Mouse (Mus musculus): ENCODE data around the gene Tmeff1. TPM values are rescaled to one million over a fixed set of nuclear protein-coding genes. Genes with fewer than 3 reads are reported as not detected.

Tmeff1 gene
- polyA plus RNA-seq, 1 experiment: 0.58 TPM

DNA sequence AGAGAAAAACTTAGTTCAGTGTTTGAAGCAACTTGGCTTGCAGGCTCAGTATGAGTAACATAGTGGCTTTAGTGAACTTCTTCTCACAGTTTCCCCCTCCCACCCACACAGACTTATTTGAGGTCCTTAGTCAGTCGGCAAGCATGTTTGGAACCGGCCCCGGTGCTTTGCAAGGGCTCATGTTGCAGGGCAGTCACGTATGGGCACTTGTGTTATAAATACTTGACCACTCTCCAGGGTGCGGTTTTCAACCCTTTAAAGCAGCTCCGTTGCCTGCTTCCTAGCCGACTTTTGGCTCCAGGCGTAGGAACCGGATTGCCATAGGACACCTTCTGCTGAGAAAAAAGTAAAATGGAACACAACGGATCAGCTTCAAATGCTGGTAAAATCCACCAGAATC is 78.3 kb downstream of the Tmeff1 start, which contains the start of gene Cavin4:
Gene Cavin4 (plus strand): TSS at position 244 of the 400 bp plus-strand sequence.
- 92% methylated on average over 10 of the region's 10 CpGs for whole genome bisulfite sequencing
- Histone ChIP-seq H3K36me3 (ENCODE audit: control insufficient read depth, insufficient read depth, low read length) (no peaks in the 10 kb centered on the region), H3K4me1 (ENCODE audit: control insufficient read depth, insufficient read depth, insufficient read length) (no peaks in the 10 kb centered on the region), H3K27me3 (ENCODE audit: control insufficient read depth, insufficient read depth, low read length) (no peaks in the 10 kb centered on the region), H3K27ac (ENCODE audit: insufficient read depth, low read length) (no peak within 1 kb of the TSS), H3K4me3 (ENCODE audit: extremely low read depth, insufficient read depth, insufficient read length) (no peak within 1 kb of the TSS)
- TF ChIP-seq CTCF (IDR thresholded peaks at IDR 0.05; ENCODE audit: extremely low read depth, insufficient read depth, insufficient read length, insufficient replicate concordance) (no peak), POLR2A (IDR thresholded peaks at IDR 0.05; ENCODE audit: low read depth, low read length) (no peak)
- DNase-seq (ENCODE audit: low read depth in 1 of 2, low spot score in 2 of 2): no peak

DNA sequence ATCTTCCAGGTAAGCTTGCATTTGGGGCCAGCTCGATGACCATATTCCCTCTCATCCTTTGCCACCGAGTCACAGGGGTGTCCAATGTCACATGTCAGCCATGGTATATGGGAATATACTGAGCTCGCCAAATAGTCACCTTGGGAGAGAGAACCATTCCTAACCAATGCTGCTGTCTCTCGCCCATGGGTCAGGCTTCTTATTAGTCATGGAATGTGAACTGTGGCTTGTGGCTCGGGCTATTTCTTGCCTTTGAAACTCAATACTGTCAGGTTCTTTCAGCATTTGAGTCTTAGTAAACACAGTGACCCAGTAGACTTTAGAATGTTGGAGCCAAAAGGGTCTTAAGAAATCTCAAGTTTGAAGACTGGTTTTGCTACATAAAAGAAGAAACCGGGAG is 79.0 kb downstream of the Tmeff1 start:
- H3K4me1 ChIP-seq (ENCODE audit: control insufficient read depth, insufficient read depth, insufficient read length): no peaks in the 10 kb centered on the region
- H3K27me3 ChIP-seq (ENCODE audit: control insufficient read depth, insufficient read depth, low read length): no peaks in the 10 kb centered on the region
- no peak overlapping the region for H3K4me3 ChIP-seq (ENCODE audit: extremely low read depth, insufficient read depth, insufficient read length)
- TF ChIP-seq POLR2A (IDR thresholded peaks at IDR 0.05; ENCODE audit: low read depth, low read length): no peak
- TF ChIP-seq CTCF (IDR thresholded peaks at IDR 0.05; ENCODE audit: extremely low read depth, insufficient read depth, insufficient read length, insufficient replicate concordance): no peak
- H3K36me3 ChIP-seq (ENCODE audit: control insufficient read depth, insufficient read depth, low read length): no peaks in the 10 kb centered on the region
- H3K27ac ChIP-seq (ENCODE audit: insufficient read depth, low read length): no peak overlapping the region
- 87% methylated on average over 6 of the region's 6 CpGs for WGBS
- no peak for DNase-seq (ENCODE audit: low read depth in 1 of 2, low spot score in 2 of 2)

DNA sequence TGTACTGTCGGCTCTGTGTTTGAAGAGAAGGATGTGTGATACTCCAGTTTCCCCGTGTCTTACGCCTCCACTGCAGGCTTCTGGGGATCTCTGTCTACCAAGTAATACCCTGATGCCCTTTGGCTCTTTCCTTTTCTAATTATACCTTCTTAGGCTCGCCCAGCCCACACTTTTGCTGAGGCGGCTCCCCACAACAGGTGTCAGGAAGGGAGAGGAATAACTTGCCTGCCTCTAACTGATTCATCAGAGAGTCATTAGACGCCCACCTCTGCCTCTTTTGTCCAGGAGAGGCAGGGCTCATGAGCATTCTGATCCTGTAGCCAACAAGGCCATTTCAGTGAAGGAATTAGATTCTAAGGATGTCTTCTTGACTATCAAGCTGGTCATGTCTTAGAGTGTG is 82.3 kb downstream of the Tmeff1 start:
- Histone ChIP-seq H3K4me3 (ENCODE audit: extremely low read depth, insufficient read depth, insufficient read length) (no peak overlapping the region), H3K4me1 (ENCODE audit: control insufficient read depth, insufficient read depth, insufficient read length) (no peaks in the 10 kb centered on the region), H3K27ac (ENCODE audit: insufficient read depth, low read length) (no peak overlapping the region), H3K27me3 (ENCODE audit: control insufficient read depth, insufficient read depth, low read length) (no peaks in the 10 kb centered on the region), H3K36me3 (ENCODE audit: control insufficient read depth, insufficient read depth, low read length) (no peaks in the 10 kb centered on the region)
- 88% methylated on average over 6 of the region's 6 CpGs for WGBS
- TF ChIP-seq CTCF (IDR thresholded peaks at IDR 0.05; ENCODE audit: extremely low read depth, insufficient read depth, insufficient read length, insufficient replicate concordance): no peak
- no peak for DNase-seq (ENCODE audit: low read depth in 1 of 2, low spot score in 2 of 2)

DNA sequence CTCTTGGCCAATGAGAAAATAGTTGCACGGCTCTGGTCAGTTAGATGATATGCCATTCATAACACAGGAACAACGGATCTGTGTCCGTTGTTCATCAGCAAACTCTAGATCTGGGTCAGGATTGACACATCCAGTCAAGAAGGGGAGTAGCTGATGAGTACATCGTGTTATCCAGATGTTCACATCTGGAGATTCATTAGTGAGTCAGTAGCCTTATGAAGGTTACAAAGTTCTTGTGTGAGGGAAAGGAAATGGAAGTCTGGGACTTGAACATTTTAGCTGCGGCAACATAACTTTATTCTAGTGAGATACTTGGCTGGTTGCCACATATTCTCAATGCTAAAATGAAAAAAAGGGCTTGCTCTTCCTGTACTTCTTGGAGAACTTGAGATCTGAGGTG is 87.9 kb downstream of the Tmeff1 start:
- Histone ChIP-seq H3K4me3 (ENCODE audit: extremely low read depth, insufficient read depth, insufficient read length) (no peak overlapping the region), H3K36me3 (ENCODE audit: control insufficient read depth, insufficient read depth, low read length) (no peaks in the 10 kb centered on the region), H3K4me1 (ENCODE audit: control insufficient read depth, insufficient read depth, insufficient read length) (no peaks in the 10 kb centered on the region), H3K27me3 (ENCODE audit: control insufficient read depth, insufficient read depth, low read length) (no peaks in the 10 kb centered on the region), H3K27ac (ENCODE audit: insufficient read depth, low read length) (no peak overlapping the region)
- WGBS: 79% methylated on average over 5 of the region's 5 CpGs
- no peak for TF ChIP-seq CTCF (IDR thresholded peaks at IDR 0.05; ENCODE audit: extremely low read depth, insufficient read depth, insufficient read length, insufficient replicate concordance)
- TF ChIP-seq POLR2A (IDR thresholded peaks at IDR 0.05; ENCODE audit: low read depth, low read length): no peak
- no peak for DNase-seq (ENCODE audit: low read depth in 1 of 2, low spot score in 2 of 2)

DNA sequence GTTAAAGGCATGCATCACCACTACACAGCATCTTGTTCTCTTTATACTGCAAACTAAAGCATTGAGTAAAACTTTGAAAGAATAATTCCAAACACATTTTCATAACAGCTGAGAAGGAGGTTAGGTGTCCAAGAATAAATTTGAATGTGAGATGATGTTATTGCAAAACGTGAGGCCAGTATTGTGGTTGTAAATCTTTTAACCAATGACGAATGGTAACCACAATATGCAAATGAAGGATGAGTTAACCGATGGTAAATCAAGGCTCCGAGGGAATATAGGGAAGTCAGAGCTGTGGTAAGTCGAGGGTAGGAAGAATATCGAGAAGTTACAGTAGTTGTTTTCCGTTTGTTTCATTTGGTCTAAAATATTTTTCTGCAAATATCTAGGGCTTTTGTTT is 89.4 kb downstream of the Tmeff1 start:
- Histone ChIP-seq H3K27ac (ENCODE audit: insufficient read depth, low read length) (no peak overlapping the region), H3K4me1 (ENCODE audit: control insufficient read depth, insufficient read depth, insufficient read length) (no peaks in the 10 kb centered on the region), H3K4me3 (ENCODE audit: extremely low read depth, insufficient read depth, insufficient read length) (no peak overlapping the region), H3K36me3 (ENCODE audit: control insufficient read depth, insufficient read depth, low read length) (no peaks in the 10 kb centered on the region), H3K27me3 (ENCODE audit: control insufficient read depth, insufficient read depth, low read length) (no peaks in the 10 kb centered on the region)
- WGBS: 19% methylated on average over 7 of the region's 7 CpGs
- DNase-seq (ENCODE audit: low read depth in 1 of 2, low spot score in 2 of 2): no peak
- TF ChIP-seq POLR2A (IDR thresholded peaks at IDR 0.05; ENCODE audit: low read depth, low read length) (no peak), CTCF (IDR thresholded peaks at IDR 0.05; ENCODE audit: extremely low read depth, insufficient read depth, insufficient read length, insufficient replicate concordance) (no peak)

DNA sequence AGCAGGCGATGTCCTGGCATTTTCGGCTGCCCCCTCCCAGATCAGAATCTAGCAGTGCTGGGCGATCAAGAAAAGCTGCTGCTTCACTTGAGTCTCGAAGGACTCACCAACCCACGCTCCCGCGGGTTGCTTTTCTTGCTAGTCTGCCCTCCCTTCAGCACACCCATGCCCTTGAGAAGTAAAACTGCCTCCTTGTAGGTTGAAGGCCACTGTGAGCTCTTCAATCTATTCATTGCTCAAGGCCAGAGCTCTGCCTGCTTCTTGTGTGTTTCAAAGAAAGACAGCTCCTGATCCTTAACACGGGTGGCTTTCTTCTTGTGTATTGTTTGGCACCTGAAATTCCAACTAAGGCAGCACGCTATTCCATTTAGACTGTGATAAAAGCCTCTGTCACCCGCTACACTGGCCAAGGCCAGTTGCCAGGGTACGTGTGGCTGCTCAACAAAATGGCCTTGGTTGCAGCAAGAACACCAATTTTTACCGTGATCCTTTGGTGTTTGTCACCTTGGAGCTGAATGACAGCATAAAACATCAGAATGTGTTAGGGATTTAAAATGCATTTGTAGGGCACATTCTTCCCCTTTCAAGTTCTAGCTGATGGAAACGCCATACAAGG is 91.7 kb downstream of the Tmeff1 start:
- H3K4me1 ChIP-seq (ENCODE audit: control insufficient read depth, insufficient read depth, insufficient read length): no peaks in the 10 kb centered on the region
- no peak overlapping the region for H3K4me3 ChIP-seq (ENCODE audit: extremely low read depth, insufficient read depth, insufficient read length)
- WGBS: 90% methylated on average over 13 of the region's 13 CpGs
- no peaks in the 10 kb centered on the region for H3K27me3 ChIP-seq (ENCODE audit: control insufficient read depth, insufficient read depth, low read length)
- H3K36me3 ChIP-seq (ENCODE audit: control insufficient read depth, insufficient read depth, low read length): no peaks in the 10 kb centered on the region
- H3K27ac ChIP-seq (ENCODE audit: insufficient read depth, low read length): no peak overlapping the region
- TF ChIP-seq CTCF (IDR thresholded peaks at IDR 0.05; ENCODE audit: extremely low read depth, insufficient read depth, insufficient read length, insufficient replicate concordance) (no peak), POLR2A (IDR thresholded peaks at IDR 0.05; ENCODE audit: low read depth, low read length) (no peak)
- DNase-seq (ENCODE audit: low read depth in 1 of 2, low spot score in 2 of 2): no peak

DNA sequence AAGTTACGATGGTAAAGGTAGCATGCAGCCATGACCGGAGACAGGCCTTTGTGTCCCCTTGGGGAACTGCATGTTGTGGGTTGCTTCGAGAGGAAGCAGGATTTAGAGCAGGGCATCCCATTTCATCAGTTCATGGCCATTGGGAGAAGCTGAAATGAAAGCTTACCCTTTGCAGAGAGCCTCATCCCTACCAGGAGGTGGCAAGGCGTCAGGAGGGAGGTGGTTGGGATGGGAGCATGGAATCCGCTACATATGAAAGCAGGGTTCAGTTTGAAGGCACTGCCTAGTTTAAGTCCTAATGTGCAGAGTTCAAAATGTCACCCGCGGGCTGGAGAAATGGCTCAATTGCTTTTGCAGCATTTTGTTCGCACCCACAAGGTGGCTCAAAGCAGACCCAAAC is 92.3 kb downstream of the Tmeff1 start:
- no peak for DNase-seq (ENCODE audit: low read depth in 1 of 2, low spot score in 2 of 2)
- Histone ChIP-seq H3K36me3 (ENCODE audit: control insufficient read depth, insufficient read depth, low read length) (no peaks in the 10 kb centered on the region), H3K27me3 (ENCODE audit: control insufficient read depth, insufficient read depth, low read length) (no peaks in the 10 kb centered on the region), H3K4me3 (ENCODE audit: extremely low read depth, insufficient read depth, insufficient read length) (no peak overlapping the region), H3K4me1 (ENCODE audit: control insufficient read depth, insufficient read depth, insufficient read length) (no peaks in the 10 kb centered on the region), H3K27ac (ENCODE audit: insufficient read depth, low read length) (no peak overlapping the region)
- WGBS: 94% methylated on average over 8 of the region's 8 CpGs
- TF ChIP-seq POLR2A (IDR thresholded peaks at IDR 0.05; ENCODE audit: low read depth, low read length) (no peak), CTCF (IDR thresholded peaks at IDR 0.05; ENCODE audit: extremely low read depth, insufficient read depth, insufficient read length, insufficient replicate concordance) (no peak)
